Mouse (Mus musculus) cerebellum, adult 18-20 months (tissue): ENCODE results near the gene Cfap43.

Experiments used
- DNase-seq, 2 experiments: peaks; one replicate each; pipeline ENCODE4 v3.0.0; 2021

The Cfap43 gene

GRCm38 (mm10) chr19:47914191-47914590, 4.9 kb downstream of the Cfap43 start:
- no peak for DNase-seq

GRCm38 (mm10) chr19:47913344-47913743, 5.7 kb downstream of the Cfap43 start:
- DNase-seq: no peak

DNA sequence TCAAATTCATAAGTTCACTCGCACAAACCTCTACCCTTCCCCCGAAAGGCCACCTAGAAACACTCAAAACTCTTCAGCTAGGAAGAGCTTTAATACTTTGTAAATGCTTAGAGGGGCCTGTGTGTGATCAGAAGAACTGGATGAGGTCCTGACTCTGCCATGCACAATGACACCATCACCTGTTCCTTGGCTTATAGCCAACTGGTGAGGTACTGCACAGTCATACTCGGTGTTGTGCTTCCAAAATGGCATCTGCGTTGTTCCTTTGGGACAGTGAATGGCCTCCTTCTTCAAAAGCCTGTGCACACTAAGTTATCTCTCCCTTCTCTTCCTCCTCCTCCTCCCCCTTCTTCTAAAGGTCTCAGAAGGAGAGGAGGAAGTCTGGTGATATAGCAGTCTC, 8.3 kb downstream of the Cfap43 start:
- no peak for DNase-seq

DNA sequence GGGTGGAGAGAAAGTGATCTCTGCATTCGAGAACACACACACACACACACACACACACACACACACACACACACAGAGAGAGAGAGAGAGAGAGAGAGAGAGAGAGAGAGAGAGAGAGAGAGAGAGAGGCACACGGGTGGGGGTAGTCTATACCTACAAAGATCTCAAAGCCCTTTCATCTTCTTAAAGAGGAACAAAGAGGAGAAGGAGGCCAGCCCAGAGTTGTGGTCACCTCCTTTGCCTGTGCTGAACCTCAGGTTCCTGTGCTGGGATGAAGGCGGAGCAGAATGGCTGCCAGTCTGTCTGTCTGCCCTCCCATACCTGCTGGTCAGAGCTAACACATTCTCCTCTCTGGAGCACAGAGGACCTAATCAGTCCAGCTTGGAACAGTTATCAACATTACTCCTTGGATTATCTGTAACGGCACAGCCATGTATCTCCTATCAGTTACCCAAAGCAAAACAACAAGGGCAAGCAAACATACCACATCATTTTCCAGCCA, 8.9 kb downstream of the Cfap43 start:
- no peak for DNase-seq

DNA sequence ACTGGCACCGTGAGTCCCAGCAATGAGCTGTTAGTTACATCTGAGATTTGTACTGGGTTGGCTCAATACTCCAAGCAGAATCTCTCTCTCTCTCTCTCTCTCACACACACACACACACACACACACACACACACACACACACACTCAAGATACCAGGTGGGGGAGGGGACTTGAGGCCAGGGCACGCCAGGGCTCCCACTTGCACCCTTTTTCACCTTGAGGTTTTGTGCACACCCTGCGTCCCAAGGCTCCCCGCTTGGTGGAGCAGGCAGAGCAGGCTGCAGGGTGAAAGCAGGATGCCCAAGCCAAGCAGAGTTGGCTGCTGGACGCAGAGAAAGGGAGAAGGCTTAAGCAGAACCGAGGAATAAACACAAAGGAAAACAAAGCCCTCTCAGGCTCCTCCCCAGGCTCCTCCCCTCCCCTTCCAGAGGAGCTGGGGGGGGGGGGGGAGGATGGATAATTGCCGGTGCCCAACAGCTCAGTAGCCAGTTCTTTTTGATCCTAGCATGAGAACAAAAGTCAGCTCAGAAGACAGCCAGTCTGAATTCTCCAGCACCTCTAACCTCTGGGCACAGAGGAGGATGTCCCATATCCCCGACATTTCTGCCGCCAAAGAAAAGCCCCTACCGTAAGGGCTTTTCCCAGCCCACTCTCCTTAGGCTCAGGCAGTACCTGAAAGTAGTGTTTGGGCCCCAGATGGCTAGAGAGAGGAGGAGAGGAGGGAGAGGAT, 9.5 kb downstream of the Cfap43 start:
- no peak for DNase-seq

DNA sequence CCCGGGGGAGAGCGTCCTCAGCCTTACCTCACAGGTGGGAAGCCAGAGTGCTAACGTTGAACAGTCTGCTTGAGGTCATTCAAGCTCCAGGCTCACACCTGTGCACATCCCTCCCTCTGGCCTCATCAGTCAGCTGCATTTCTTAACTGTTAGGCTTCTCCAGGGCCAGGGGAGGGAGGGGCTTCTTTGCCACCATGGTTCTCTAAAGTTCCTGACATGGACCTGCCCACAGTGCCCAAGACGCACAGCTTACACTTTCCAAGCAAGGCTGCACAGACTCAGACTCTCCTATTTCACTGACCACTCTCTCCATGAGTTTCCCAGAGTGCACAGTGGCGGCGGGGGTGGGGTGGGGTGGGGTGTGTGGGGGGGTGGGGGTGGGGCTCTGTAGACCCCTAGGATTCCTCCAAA, 10.1 kb downstream of the Cfap43 start:
- no peak for DNase-seq

- no peak for DNase-seq
Measured at GRCm38 (mm10) chr19:47907596-47907995, 11.5 kb downstream of the Cfap43 start.

- DNase-seq: no peak
Measured at GRCm38 (mm10) chr19:47905603-47906002, 13.5 kb downstream of the Cfap43 start.

DNA sequence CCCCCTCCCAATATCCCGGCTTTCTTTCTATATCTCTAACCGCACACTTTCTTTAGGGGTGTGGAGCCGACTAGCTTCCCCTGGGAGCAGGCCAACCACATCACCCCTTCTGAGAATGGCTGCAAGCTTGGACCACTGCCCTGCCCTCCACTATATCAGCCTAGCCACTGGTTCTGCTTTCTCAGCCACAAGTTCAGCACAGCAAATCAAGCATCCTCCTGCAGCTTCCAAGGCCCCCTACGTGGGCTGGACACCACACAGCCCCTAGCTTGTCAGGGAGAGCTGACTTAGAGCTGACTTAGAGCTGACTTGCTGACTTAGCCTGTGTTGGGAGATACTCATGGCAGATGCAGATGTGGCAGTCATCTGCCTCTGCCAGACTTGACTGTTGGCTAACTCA, 14.0 kb downstream of the Cfap43 start:
- DNase-seq: no peak

GRCm38 (mm10) chr19:47903679-47904078, 15.4 kb downstream of the Cfap43 start:
- no peak for DNase-seq

DNA sequence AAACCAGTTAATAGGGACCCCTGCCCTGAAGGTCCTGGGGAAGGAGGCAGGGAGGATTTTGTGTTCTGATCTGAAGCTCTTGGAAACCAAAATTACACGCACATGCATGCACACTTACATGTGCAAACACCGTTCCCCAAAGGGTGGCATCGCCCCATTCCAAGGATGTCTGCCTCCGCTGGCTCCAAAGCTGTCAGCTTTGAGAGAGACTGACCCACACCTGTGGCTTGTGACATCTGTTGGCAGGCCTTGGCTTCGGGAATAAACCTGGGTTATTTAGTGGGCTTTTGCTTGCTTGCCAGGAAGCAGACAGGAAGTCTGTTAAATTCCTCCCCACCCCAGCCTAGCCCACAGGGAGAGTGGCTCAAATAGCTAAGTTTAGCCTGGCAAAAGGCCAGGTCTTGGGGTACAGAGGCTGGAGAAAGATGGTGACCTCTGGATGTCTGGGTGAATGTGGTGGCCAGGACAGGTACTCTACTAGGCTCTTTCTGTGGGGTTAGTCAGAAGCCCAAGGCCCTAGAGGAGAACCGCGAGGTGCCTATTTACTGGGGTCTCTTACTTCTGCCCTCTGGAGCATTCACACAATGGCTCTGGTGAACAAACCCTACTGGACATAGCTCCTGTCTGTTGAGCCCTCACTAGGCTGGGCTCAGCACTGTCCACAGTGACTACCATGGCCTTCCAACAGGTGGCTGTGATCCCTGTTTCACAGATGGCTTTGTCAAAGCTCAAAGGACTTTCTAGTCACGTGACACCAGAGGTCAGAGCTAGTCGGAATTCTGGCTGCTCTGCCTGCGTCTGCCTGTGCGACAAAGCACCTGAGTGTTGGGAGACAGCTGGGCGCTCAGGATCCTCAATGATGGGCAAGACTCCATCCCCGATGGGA, 16.5 kb downstream of the Cfap43 start:
- no peak for DNase-seq

DNA sequence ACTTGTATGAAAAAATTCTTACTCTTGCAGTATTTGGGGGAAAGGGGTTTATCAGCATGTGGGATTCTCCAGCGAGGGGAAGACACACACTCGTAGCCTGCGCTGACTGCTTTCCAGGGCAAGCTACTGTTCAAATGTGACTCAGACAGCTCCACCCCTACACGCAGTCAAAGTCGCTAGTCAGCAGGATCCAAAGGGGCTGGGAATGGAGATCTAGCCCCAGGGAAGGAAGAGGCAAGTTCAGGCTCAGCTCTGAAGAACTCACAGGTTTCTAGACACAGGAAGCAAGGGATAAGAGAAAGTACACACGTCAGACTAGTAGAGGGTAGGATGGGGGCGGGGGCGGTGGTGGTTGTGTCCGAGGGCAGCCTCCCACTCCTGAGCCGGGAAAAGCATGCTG, 18.5 kb downstream of the Cfap43 start:
- no peak for DNase-seq

GRCm38 (mm10) chr19:47900012-47900411, 19.1 kb downstream of the Cfap43 start:
- no peak for DNase-seq

DNA sequence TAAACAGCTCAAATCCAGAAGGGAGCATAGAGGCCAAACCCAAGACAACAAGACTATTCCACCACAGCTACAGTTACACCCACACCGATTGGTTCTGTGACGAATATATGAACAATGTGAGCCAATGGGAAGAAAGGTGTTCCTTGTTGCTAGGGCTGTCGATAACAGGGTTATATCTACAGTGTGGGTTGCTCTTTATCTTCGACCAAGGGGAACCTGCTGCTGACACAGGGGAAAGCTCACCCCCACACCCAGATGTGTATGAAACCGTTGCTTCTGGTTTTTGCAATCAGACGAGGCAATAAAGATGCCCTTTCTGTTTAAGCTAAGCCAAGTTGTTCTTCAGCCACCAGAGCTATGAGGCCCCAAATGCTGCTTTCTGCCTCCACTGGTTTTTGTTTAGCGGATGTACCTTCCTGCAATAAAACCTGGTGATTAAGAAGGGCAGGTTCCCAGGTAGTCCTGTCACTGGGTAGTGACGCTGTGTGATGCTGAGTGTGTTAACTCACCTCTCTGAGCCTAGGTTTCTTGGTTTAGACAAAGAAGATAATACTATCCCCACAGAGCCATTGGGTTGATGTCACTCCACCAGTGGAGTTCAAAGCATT, 20.5 kb downstream of the Cfap43 start:
- no peak for DNase-seq

DNA sequence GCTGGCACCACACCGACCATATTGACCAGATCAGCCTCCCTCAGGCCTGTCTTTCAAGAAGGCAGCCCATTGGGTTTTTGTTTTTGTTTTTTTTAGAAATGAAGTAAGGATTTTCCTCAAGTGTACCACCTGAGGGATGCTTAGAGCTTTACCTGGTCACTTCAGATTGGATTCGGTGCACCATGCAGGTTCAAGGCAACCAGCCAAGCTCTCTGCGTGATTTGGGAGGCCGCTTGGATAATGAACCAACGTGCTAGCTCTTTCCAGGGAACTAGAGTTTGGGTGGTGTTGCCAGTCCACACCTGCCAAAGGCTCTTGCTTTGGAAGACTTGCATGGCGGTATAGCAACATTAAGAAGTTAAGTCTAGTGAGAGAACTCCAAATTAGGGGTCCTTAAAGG, 26.0 kb downstream of the Cfap43 start:
- DNase-seq: no peak

GRCm38 (mm10) chr19:47891562-47892312, 27.4 kb downstream of the Cfap43 start:
- DNase-seq: no peak

DNA sequence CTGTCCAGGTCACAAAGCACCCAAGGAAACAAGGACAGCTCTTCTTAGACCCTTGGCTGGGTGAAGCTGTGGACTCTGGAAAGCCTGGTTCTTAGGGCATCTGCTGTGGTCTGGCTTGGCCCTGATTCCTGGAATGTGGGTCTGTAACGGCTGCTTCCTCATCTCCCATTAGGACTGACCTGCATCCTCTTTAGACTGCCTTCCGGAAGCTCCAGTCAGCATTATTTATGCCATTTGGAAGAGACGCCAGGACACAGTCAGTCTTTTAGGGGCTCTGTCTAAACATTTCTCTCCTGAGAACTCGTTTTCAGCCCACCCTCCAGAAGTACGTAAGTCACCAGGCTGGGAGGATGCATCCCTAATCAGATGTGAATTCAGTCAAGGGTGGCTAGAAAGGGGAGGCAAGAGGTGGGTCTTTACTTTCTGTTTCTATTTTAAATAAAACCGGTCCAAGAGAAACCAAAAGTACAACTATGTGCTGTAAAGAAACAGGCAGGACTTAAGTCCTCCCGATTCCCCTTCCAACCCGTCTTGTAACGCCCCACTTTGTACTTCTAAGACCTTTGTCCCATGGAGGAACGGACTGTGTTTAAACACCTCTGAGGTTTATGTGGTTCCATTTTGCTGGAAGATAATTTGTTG, 28.5 kb downstream of the Cfap43 start:
- DNase-seq: no peak

- DNase-seq: no peak
Measured at GRCm38 (mm10) chr19:47888037-47888436, 31.1 kb downstream of the Cfap43 start.

GRCm38 (mm10) chr19:47887417-47887816, 31.7 kb downstream of the Cfap43 start:
- DNase-seq: no peak

GRCm38 (mm10) chr19:47886617-47887016, 32.5 kb downstream of the Cfap43 start:
- DNase-seq: no peak

DNA sequence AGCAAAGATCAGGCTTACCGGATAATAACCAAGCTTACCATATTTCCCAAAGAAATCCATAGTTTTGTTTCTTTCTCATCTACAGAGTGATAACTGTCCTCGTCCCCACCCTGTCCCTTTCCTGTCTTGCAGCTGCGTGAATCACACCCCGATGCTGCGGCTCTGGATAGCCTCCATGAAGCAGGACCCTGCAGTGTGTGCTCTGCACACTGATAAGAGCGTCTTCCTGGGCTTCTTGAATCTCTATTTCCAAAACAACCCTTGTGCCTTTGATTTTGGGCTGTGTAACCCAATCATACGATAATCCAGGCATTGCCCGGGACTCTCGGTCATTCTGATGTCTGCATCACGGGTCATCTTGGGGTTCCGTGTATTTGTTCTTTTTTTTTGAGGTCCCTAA, 33.2 kb downstream of the Cfap43 start:
- no peak for DNase-seq

- no peak for DNase-seq
Measured at GRCm38 (mm10) chr19:47885191-47885743, 33.8 kb downstream of the Cfap43 start.
